23 mouse cellular contexts compared by ENCODE assay signal in the genomic region with DNA sequence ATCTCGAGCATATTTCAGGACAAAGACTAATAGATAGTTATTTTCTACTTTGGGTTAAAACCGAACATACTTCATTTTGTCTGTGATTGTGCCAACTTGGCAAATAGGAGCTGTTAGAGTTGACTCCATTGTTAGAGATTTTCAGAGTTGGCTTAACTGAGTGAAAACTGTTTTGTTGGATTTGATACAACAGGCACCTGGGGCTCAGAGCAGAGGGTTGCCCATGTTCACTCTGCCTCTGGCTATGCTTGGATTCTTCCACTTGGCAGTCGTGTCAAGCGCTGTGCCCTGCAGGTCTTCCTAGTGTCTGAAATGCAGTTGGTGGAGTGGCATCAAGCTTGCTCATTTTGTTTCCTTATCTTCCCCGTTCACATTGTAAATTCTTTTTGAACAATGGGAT.
"Had no signal": no experiment of that assay in that cellular context is flagged by ENCODE, and none has a peak within 500 bp of the region (broad histone marks: within the 10 kb centered on the region; RNA-seq: fewer than 3 reads in every experiment).

No protein-coding gene starts in this region.

- H3K9ac ChIP-seq: kidney, embryonic 15.5 days; limb, embryonic 13.5 days; liver, embryonic 12.5 days; liver, embryonic 15.5 days; lung, embryonic 15.5 days; neural tube, embryonic 12.5 days; stomach, embryonic 15.5 days had no signal

- H3K27me3 ChIP-seq: kidney, embryonic 15.5 days; limb, embryonic 13.5 days; liver, embryonic 12.5 days; liver, embryonic 15.5 days; lung, embryonic 15.5 days; megakaryocyte, embryonic 14.5 days; neural tube, embryonic 12.5 days; stomach, embryonic 15.5 days had no signal

- H3K4me2 ChIP-seq: kidney, embryonic 15.5 days; limb, embryonic 13.5 days; liver, embryonic 12.5 days; liver, embryonic 15.5 days; lung, embryonic 15.5 days; neural tube, embryonic 12.5 days; stomach, embryonic 15.5 days had no signal

- H3K9me3 ChIP-seq: kidney, embryonic 15.5 days; limb, embryonic 10.5 days; limb, embryonic 13.5 days; liver, embryonic 15.5 days; lung, embryonic 15.5 days; midbrain, embryonic 10.5 days; neural tube, embryonic 12.5 days; stomach, embryonic 15.5 days had no signal

- ATAC-seq: liver, embryonic 12.5 days had no signal

- DNase-seq: kidney, adult 8-10 months; kidney, postnatal 10 days; kidney, postnatal 36 days; layer of hippocampus, postnatal 36 days; liver; lung, adult 18-20 months; lung, postnatal 10 days; lung, postnatal 36 days; midbrain, embryonic 14.5 days; retina, postnatal 1 day; right cerebral cortex, postnatal 25 days; spleen, adult 18-20 months; thymus, postnatal 25 days had no signal

- H3K36me3 ChIP-seq: kidney, embryonic 15.5 days; limb, embryonic 10.5 days; limb, embryonic 13.5 days; liver, embryonic 12.5 days; liver, embryonic 15.5 days; lung, embryonic 15.5 days; midbrain, embryonic 10.5 days; neural tube, embryonic 12.5 days; stomach, embryonic 15.5 days had no signal

- H3K4me1 ChIP-seq: kidney, embryonic 15.5 days; limb, embryonic 10.5 days; limb, embryonic 13.5 days; liver, embryonic 12.5 days; liver, embryonic 15.5 days; lung, embryonic 15.5 days; megakaryocyte, embryonic 14.5 days; midbrain, embryonic 10.5 days; neural tube, embryonic 12.5 days; stomach, embryonic 15.5 days had no signal

- H3K4me3 ChIP-seq: kidney, embryonic 15.5 days; limb, embryonic 10.5 days; limb, embryonic 13.5 days; liver, embryonic 12.5 days; liver, embryonic 15.5 days; lung, embryonic 15.5 days; megakaryocyte, embryonic 14.5 days; midbrain, embryonic 10.5 days; neural tube, embryonic 12.5 days; stomach, embryonic 15.5 days had no signal

- H3K27ac ChIP-seq: kidney, embryonic 15.5 days; limb, embryonic 10.5 days; limb, embryonic 13.5 days; liver, embryonic 12.5 days; liver, embryonic 15.5 days; lung, embryonic 15.5 days; midbrain, embryonic 10.5 days; neural tube, embryonic 12.5 days; stomach, embryonic 15.5 days had no signal
